13 mouse cellular contexts compared by ENCODE assay signal in the genomic region with DNA sequence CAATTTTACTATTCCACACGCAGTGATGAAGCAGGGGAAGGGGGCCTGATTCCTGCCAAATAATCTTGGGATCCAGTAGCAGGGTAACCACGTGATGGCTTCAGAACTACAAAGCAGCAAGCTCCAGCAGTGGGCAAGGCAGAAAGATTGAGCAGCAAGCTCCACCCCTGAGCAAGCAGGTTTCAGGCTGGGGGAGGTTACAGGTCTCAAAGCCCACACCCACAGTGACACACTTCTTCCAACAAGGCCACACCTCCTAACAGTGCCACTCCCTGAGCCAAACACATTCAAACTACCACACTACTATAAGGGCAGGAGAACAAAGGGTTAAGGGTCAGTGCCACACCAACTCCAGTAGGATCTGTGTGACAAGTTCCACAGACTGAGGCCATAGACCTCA. TPM values are rescaled to one million over a fixed set of nuclear protein-coding genes. Genes with fewer than 3 reads are reported as not detected.
DNase-seq lines count a peak whose midpoint lies in the region; ATAC-seq and TF ChIP-seq lines count a peak whose summit lies in the region.
"Had no signal": no experiment of that assay in that cellular context is flagged by ENCODE, and none has a peak within 500 bp of the region (broad histone marks: within the 10 kb centered on the region; RNA-seq: fewer than 3 reads in every experiment).

No protein-coding gene starts in this region.

- DNase-seq in heart, adult 2 months = no peak
- no peak for DNase-seq in intestine, embryonic 14.5 days (ENCODE audit: low spot score)
- DNase-seq in adrenal gland, adult 18-20 months (ENCODE audit: low spot score in 2 of 2) = no peak
- DNase-seq in testis, postnatal 14 days (ENCODE audit: low spot score) = no peak
- DNase-seq: B cell, adult 2 months; kidney, adult 8-10 months had no signal

- H3K4me2 ChIP-seq in heart, embryonic 11.5 days = no peak overlapping the region
- H3K4me2 ChIP-seq in intestine, embryonic 14.5 days (ENCODE audit: low read length) = no peak overlapping the region

- TF ChIP-seq POLR2A in heart, adult 2 months (IDR thresholded peaks at IDR 0.05; ENCODE audit: insufficient read depth, low read depth, low read length) = no peak
- peak; percentile 14 for TF ChIP-seq POLR2A in ES-Bruce4 (IDR thresholded peaks at IDR 0.05; ENCODE audit: insufficient read depth, low read length)

- intact Hi-C loops in heart, adult 2 months (cut with DNase I) = no loop called here

- 49% methylated on average over 2 of the region's 2 CpGs for WGBS in heart, embryonic 11.5 days (ENCODE audit: insufficient replicate concordance)
- 37% methylated on average over 2 of the region's 2 CpGs for WGBS in heart, adult 2 months
- 31% methylated on average over 2 of the region's 2 CpGs for WGBS in intestine, embryonic 14.5 days

- H3K36me3 ChIP-seq in heart, embryonic 11.5 days (ENCODE audit: control insufficient read depth, insufficient read depth, low read length) = no peaks in the 10 kb centered on the region
- no peaks in the 10 kb centered on the region for H3K36me3 ChIP-seq in heart, adult 2 months (ENCODE audit: control insufficient read depth, insufficient read depth, low read length)
- H3K36me3 ChIP-seq in ES-Bruce4 (ENCODE audit: control insufficient read depth, insufficient read depth, low read length, poor library complexity, severe bottlenecking) = 0 out of 2 replicates have a peak, but pooled peaks cover under 1% of the 10 kb centered on the region
- H3K36me3 ChIP-seq in intestine, embryonic 14.5 days (ENCODE audit: control insufficient read depth, insufficient read depth, low read length) = peaks cover 3% of the 10 kb centered on the region

- H3K4me3 ChIP-seq in heart, embryonic 11.5 days (ENCODE audit: low read depth, low read length) = no peak overlapping the region
- H3K4me3 ChIP-seq in heart, adult 2 months = no peak overlapping the region
- no peak overlapping the region for H3K4me3 ChIP-seq in ES-Bruce4 (ENCODE audit: low read depth, low read length)
- no peak overlapping the region for H3K4me3 ChIP-seq in intestine, embryonic 14.5 days (ENCODE audit: low read depth, low read length)
- H3K4me3 ChIP-seq: forebrain, embryonic 10.5 days had no signal

- H3K27ac ChIP-seq in heart, embryonic 11.5 days (ENCODE audit: low read depth, low read length) = no peak overlapping the region
- no peak overlapping the region for H3K27ac ChIP-seq in heart, adult 2 months
- H3K27ac ChIP-seq in ES-Bruce4 (ENCODE audit: insufficient read depth, low read length) = peak overlapping the region; percentile 83
- no peak overlapping the region for H3K27ac ChIP-seq in intestine, embryonic 14.5 days (ENCODE audit: low read depth)
- H3K27ac ChIP-seq: forebrain, embryonic 10.5 days; macrophage had no signal

- no peaks in the 10 kb centered on the region for H3K9me3 ChIP-seq in heart, embryonic 11.5 days (replicated peaks; ENCODE audit: control insufficient read depth, low read length)
- H3K9me3 ChIP-seq in ES-Bruce4 (replicated peaks; ENCODE audit: control insufficient read depth, insufficient read depth, low read length, poor library complexity, severe bottlenecking) = no peaks in the 10 kb centered on the region
- H3K9me3 ChIP-seq in intestine, embryonic 14.5 days (ENCODE audit: control insufficient read depth, low read length) = no peaks in the 10 kb centered on the region
- H3K9me3 ChIP-seq: forebrain, embryonic 10.5 days had no signal

- H3K27me3 ChIP-seq in heart, embryonic 11.5 days (ENCODE audit: control insufficient read depth, insufficient read depth, low read length) = no peaks in the 10 kb centered on the region
- no peaks in the 10 kb centered on the region for H3K27me3 ChIP-seq in heart, adult 2 months (ENCODE audit: control insufficient read depth, insufficient read depth, low read length)
- no peaks in the 10 kb centered on the region for H3K27me3 ChIP-seq in ES-Bruce4 (ENCODE audit: control insufficient read depth, insufficient read depth, low read length, poor library complexity, severe bottlenecking)
- no peaks in the 10 kb centered on the region for H3K27me3 ChIP-seq in intestine, embryonic 14.5 days (replicated peaks; ENCODE audit: control insufficient read depth, insufficient read depth, low read length)

- TF ChIP-seq CTCF in heart, adult 2 months (IDR thresholded peaks at IDR 0.05) = no peak
- no peak for TF ChIP-seq CTCF in ES-Bruce4 (IDR thresholded peaks at IDR 0.05; ENCODE audit: low read depth, low read length)

- no peaks in the 10 kb centered on the region for H3K79me2 ChIP-seq in heart, adult 2 months (replicated peaks; ENCODE audit: control insufficient read depth, insufficient read depth, low read length)

- no peak for TF ChIP-seq EP300 in heart, adult 2 months (IDR thresholded peaks at IDR 0.05; ENCODE audit: insufficient read depth, low read depth, low read length)
- 0 out of 2 replicates have a peak, but pooled peaks have one; percentile 60 for TF ChIP-seq EP300 in ES-Bruce4 (IDR thresholded peaks at IDR 0.05; ENCODE audit: insufficient read depth, low read depth, low read length)

- H3K9ac ChIP-seq in heart, embryonic 11.5 days (ENCODE audit: low read depth, low read length) = no peak overlapping the region
- H3K9ac ChIP-seq in heart, adult 2 months (ENCODE audit: low read depth, low read length) = no peak overlapping the region
- peak overlapping the region; percentile 39; the same call in 1 of the 2 replicates for H3K9ac ChIP-seq in ES-Bruce4 (ENCODE audit: low read depth, poor library complexity, severe bottlenecking)
- no peak overlapping the region for H3K9ac ChIP-seq in intestine, embryonic 14.5 days (ENCODE audit: low read length)

- no peaks in the 10 kb centered on the region for H3K4me1 ChIP-seq in heart, embryonic 11.5 days (ENCODE audit: control insufficient read depth, insufficient read depth, low read length)
- no peaks in the 10 kb centered on the region for H3K4me1 ChIP-seq in heart, adult 2 months (ENCODE audit: control insufficient read depth, insufficient read depth, low read length)
- no peaks in the 10 kb centered on the region for H3K4me1 ChIP-seq in ES-Bruce4 (ENCODE audit: control insufficient read depth, insufficient read depth, low read length)
- H3K4me1 ChIP-seq in intestine, embryonic 14.5 days (replicated peaks; ENCODE audit: control insufficient read depth, insufficient read depth, low read length) = no peaks in the 10 kb centered on the region

- peak; percentile 41; the same call in 1 of the 2 replicates for ATAC-seq in heart, embryonic 11.5 days (replicated peaks; ENCODE audit: insufficient number of reproducible peaks, low FRiP score, low TSS enrichment)
- ATAC-seq in intestine, embryonic 14.5 days (replicated peaks; ENCODE audit: low FRiP score, low TSS enrichment, low read depth) = peak; percentile 39; the same call in 1 of the 2 replicates
- ATAC-seq in megakaryocyte-erythroid progenitor cell, adult 5-6 weeks (replicated peaks; ENCODE audit: low FRiP score, low TSS enrichment, poor library complexity, severe bottlenecking) = peak; percentile 38; the same call in 1 of the 2 replicates
- no peak for ATAC-seq in cerebellum, adult (ENCODE audit: insufficient number of reproducible peaks, low FRiP score, low TSS enrichment)

RNA-seq across cellular contexts. Expression of a gene that starts 9.6 kb away (rescaled TPM):
- 17.6 and 18.0 TPM in 2 replicates for polyA plus RNA-seq in heart, embryonic 11.5 days (2014; fragmentation: Nextera tagmentation; extraction: Ambion mirVana)
- not detected for total RNA-seq in heart, adult 2 months (2021)
- polyA plus RNA-seq in heart, adult 2 months (2012; rRNA removed) = 0.21 and 0.53 TPM in 2 replicates
- 5.1 and 6.5 TPM in 2 replicates for polyA plus RNA-seq in ES-Bruce4 (2011; ENCODE audit: insufficient read depth, insufficient read length, low read depth, missing spikeins)
- polyA plus RNA-seq in intestine, embryonic 14.5 days (2014; fragmentation: Nextera tagmentation; extraction: Ambion mirVana) = 30.1 and 30.2 TPM in 2 replicates
- total RNA-seq in megakaryocyte-erythroid progenitor cell, adult 5-6 weeks (2014; fragmentation: Nextera tagmentation) = 9.9 TPM in 1 of 2 replicates, not detected in the other
- total RNA-seq in megakaryocyte-erythroid progenitor cell, adult 5-6 weeks (2017) = 3.6 and 5.0 TPM in 2 replicates
- under 1 TPM; 0.46 to 0.58 TPM for total RNA-seq in adrenal gland, adult 18-20 months (2021)
- total RNA-seq: gastrocnemius, adult 8-10 months had no signal

RNA-seq across cellular contexts. Expression of a gene that starts 17.5 kb away (rescaled TPM):
- 56.3 and 64.3 TPM in 2 replicates for polyA plus RNA-seq in heart, embryonic 11.5 days (2014; fragmentation: Nextera tagmentation; extraction: Ambion mirVana)
- 10 to 100 TPM; 29.1 to 37.2 TPM for total RNA-seq in heart, adult 2 months (2021)
- 60.6 and 68.9 TPM in 2 replicates for polyA plus RNA-seq in heart, adult 2 months (2012; rRNA removed)
- polyA plus RNA-seq in ES-Bruce4 (2011; ENCODE audit: insufficient read depth, insufficient read length, low read depth, missing spikeins) = 40.5 and 42.8 TPM in 2 replicates
- 82.6 and 86.0 TPM in 2 replicates for polyA plus RNA-seq in intestine, embryonic 14.5 days (2014; fragmentation: Nextera tagmentation; extraction: Ambion mirVana)
- 88.0 and 120 TPM in 2 replicates for total RNA-seq in megakaryocyte-erythroid progenitor cell, adult 5-6 weeks (2014; fragmentation: Nextera tagmentation)
- 13.0 and 30.0 TPM in 2 replicates for total RNA-seq in megakaryocyte-erythroid progenitor cell, adult 5-6 weeks (2017)
- total RNA-seq in adrenal gland, adult 18-20 months (2021) = 10 to 100 TPM; 52.3 to 52.7 TPM

RNA-seq across cellular contexts. Expression of a gene that starts 19.0 kb away (rescaled TPM):
- polyA plus RNA-seq in heart, embryonic 11.5 days (2014; fragmentation: Nextera tagmentation; extraction: Ambion mirVana) = 428 and 447 TPM in 2 replicates
- 10 to 100 TPM; 37.4 to 40.8 TPM for total RNA-seq in heart, adult 2 months (2021)
- polyA plus RNA-seq in heart, adult 2 months (2012; rRNA removed) = 67.4 and 70.1 TPM in 2 replicates
- polyA plus RNA-seq in ES-Bruce4 (2011; ENCODE audit: insufficient read depth, insufficient read length, low read depth, missing spikeins) = 230 and 234 TPM in 2 replicates
- 586 and 598 TPM in 2 replicates for polyA plus RNA-seq in intestine, embryonic 14.5 days (2014; fragmentation: Nextera tagmentation; extraction: Ambion mirVana)
- 173 and 220 TPM in 2 replicates for total RNA-seq in megakaryocyte-erythroid progenitor cell, adult 5-6 weeks (2014; fragmentation: Nextera tagmentation)
- 71.2 and 80.5 TPM in 2 replicates for total RNA-seq in megakaryocyte-erythroid progenitor cell, adult 5-6 weeks (2017)
- 100 to 1,000 TPM; 132 to 143 TPM for total RNA-seq in adrenal gland, adult 18-20 months (2021)

RNA-seq across cellular contexts. Expression of a gene that starts 23.3 kb away (rescaled TPM):
- polyA plus RNA-seq in heart, embryonic 11.5 days (2014; fragmentation: Nextera tagmentation; extraction: Ambion mirVana) = 72.5 and 90.8 TPM in 2 replicates
- 10 to 100 TPM; 50.5 to 52.2 TPM for total RNA-seq in heart, adult 2 months (2021)
- polyA plus RNA-seq in heart, adult 2 months (2012; rRNA removed) = 52.6 and 83.6 TPM in 2 replicates
- 38.5 and 45.2 TPM in 2 replicates for polyA plus RNA-seq in ES-Bruce4 (2011; ENCODE audit: insufficient read depth, insufficient read length, low read depth, missing spikeins)
- polyA plus RNA-seq in intestine, embryonic 14.5 days (2014; fragmentation: Nextera tagmentation; extraction: Ambion mirVana) = 99.9 and 104 TPM in 2 replicates
- total RNA-seq in megakaryocyte-erythroid progenitor cell, adult 5-6 weeks (2014; fragmentation: Nextera tagmentation) = 110 and 122 TPM in 2 replicates
- 75.6 and 91.9 TPM in 2 replicates for total RNA-seq in megakaryocyte-erythroid progenitor cell, adult 5-6 weeks (2017)
- total RNA-seq in adrenal gland, adult 18-20 months (2021) = 100 to 1,000 TPM; 113 to 121 TPM

RNA-seq across cellular contexts. Expression of a gene that starts 30.3 kb away (rescaled TPM):
- 0.15 and 0.31 TPM in 2 replicates for polyA plus RNA-seq in heart, embryonic 11.5 days (2014; fragmentation: Nextera tagmentation; extraction: Ambion mirVana)
- total RNA-seq in heart, adult 2 months (2021) = under 1 TPM; 0.23 to 0.73 TPM
- polyA plus RNA-seq in heart, adult 2 months (2012; rRNA removed) = 0.97 and 1.9 TPM in 2 replicates
- 2.8 and 3.6 TPM in 2 replicates for polyA plus RNA-seq in ES-Bruce4 (2011; ENCODE audit: insufficient read depth, insufficient read length, low read depth, missing spikeins)
- 0.63 and 1.0 TPM in 2 replicates for polyA plus RNA-seq in intestine, embryonic 14.5 days (2014; fragmentation: Nextera tagmentation; extraction: Ambion mirVana)
- total RNA-seq in megakaryocyte-erythroid progenitor cell, adult 5-6 weeks (2014; fragmentation: Nextera tagmentation) = 6.9 and 11.9 TPM in 2 replicates
- 1.8 and 3.2 TPM in 2 replicates for total RNA-seq in megakaryocyte-erythroid progenitor cell, adult 5-6 weeks (2017)
- under 1 TPM; 0.76 to 0.96 TPM for total RNA-seq in adrenal gland, adult 18-20 months (2021)
